Mouse (Mus musculus) mouse embryonic stem cell (cell line): ENCODE measurements around the gene Olfr74.
"Not testable (repeated sequence)": the region's sequence is repeated elsewhere in the genome, so short reads cannot be mapped to it uniquely, and the experiment has no call there.

Experiments
- in situ Hi-C, 2 experiments: fragments of 300-500 bp; cut with MboI; formaldehyde crosslinking; loops; 1 replicate in 1 of 2; 3 replicates in 1 of 2; pipeline ENCODE4 v1.14.3; 2019 to 2020; ENCODE audit warnings: low sequenced_read_pairs in 2 of 2, low pct_unique_long_range_greater_than_20kb in 1 of 2, mixed read lengths in 1 of 2; ENCODE audit not compliant: unreplicated experiment in 1 of 2

Gene Olfr74

GRCm38 (mm10) chr2:87974563-87974962 is at the start of gene Olfr74:
TSS of gene Olfr74 (minus strand) at chr2:87974663.
- in situ Hi-C loops, result no loop called here

- in situ Hi-C loops, result not testable (repeated sequence)
Observed at GRCm38 (mm10) chr2:88022474-88022873, 48.0 kb upstream of the Olfr74 start, which contains the start of gene Olfr1161. TSS of gene Olfr1161 (plus strand) at chr2:88022774.

GRCm38 (mm10) chr2:88007515-88008318 is 33.3 kb upstream of the Olfr74 start, which contains the start of gene Olfr1160:
TSS of gene Olfr1160 (minus strand) at chr2:88008268.
- in situ Hi-C loops, result no loop called here

GRCm38 (mm10) chr2:87989813-87990212 is 15.3 kb upstream of the Olfr74 start, which contains the start of gene Olfr1158:
TSS of gene Olfr1158 (plus strand) at chr2:87990113.
- in situ Hi-C loops, result no loop called here

- in situ Hi-C loops, result no loop called here
Observed at GRCm38 (mm10) chr2:87968199-87968598, 6.3 kb downstream of the Olfr74 start, which contains the start of gene Olfr1157. TSS of gene Olfr1157 (minus strand) at chr2:87968299.

GRCm38 (mm10) chr2:87953000-87953399 is 21.5 kb downstream of the Olfr74 start, which contains the start of gene Olfr1156:
TSS of gene Olfr1156 (minus strand) at chr2:87953100.
- in situ Hi-C loops, result no loop called here

- in situ Hi-C loops, result no loop called here
Observed at GRCm38 (mm10) chr2:87945037-87945436, 29.4 kb downstream of the Olfr74 start, which contains the start of gene Olfr1155. TSS of gene Olfr1155 (minus strand) at chr2:87945137.
